Mouse (Mus musculus): ENCODE data around the gene Olfr91.

The Olfr91 gene

DNA sequence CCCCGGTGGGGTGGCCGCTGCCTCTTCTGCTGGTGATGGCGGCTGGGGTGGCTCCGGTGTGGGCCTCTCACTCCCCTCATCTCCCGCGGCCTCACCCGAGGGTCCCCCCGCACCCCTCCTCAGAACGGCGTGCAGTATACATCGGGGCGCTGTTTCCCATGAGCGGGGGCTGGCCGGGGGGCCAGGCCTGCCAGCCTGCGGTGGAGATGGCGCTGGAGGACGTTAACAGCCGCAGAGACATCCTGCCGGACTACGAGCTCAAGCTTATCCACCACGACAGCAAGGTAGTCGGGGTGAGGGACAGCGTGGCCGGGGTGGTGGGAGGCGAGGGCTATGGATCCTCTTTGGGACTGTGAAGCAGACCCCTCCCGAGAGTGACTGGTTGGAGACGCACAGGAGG, 47.2 kb downstream of the Olfr91 start:
- TF ChIP-seq NANOG (IDR thresholded peaks at IDR 0.05; ENCODE audit: borderline replicate concordance, low read length) (no peak), POU5F1 (IDR thresholded peaks at IDR 0.05; ENCODE audit: borderline replicate concordance, low read length) (no peak), CTCF (conservative IDR thresholded peaks at IDR 0.05; ENCODE audit: low read length) (no peak)
- H3K4me1 ChIP-seq (replicated peaks; ENCODE audit: low read depth, low read length) = peaks cover 85% of the 10 kb centered on the region
- H3K4me3 ChIP-seq (replicated peaks; ENCODE audit: low read length) = peak overlapping the region; percentile 80

DNA sequence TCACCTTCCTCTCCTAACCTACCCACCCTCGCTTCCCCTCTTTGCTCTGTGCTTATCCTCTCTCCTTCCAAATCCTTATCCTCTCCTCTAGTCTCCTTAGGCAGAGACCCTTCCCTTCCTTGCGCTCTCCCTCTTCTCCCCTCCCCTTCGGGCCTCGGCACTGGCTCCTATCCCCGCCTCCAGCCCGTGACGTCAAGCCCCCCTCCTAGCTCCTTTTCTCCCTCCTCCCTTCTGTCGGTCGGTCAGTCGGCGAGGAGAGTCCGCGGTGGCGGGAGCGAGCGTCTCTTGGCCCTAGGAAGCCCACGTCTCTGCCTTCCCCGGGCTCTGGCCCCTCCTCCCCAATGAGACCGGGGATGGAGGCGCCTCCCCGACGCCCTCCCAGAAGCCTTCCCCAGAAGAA, 47.7 kb downstream of the Olfr91 start:
- peaks cover 69% of the 10 kb centered on the region for H3K36me3 ChIP-seq (ENCODE audit: insufficient read depth, low read length)
- peaks cover 81% of the 10 kb centered on the region for H3K4me1 ChIP-seq (replicated peaks; ENCODE audit: low read depth, low read length)
- TF ChIP-seq NANOG (IDR thresholded peaks at IDR 0.05; ENCODE audit: borderline replicate concordance, low read length) (no peak), CTCF (conservative IDR thresholded peaks at IDR 0.05; ENCODE audit: low read length) (no peak), POU5F1 (IDR thresholded peaks at IDR 0.05; ENCODE audit: borderline replicate concordance, low read length) (no peak)
- 0 out of 2 replicates have a peak, but pooled peaks cover 2% of the 10 kb centered on the region for H3K27me3 ChIP-seq (ENCODE audit: insufficient read depth, low read length)
- peak overlapping the region; percentile 80 for H3K4me3 ChIP-seq (replicated peaks; ENCODE audit: low read length)
- H3K9me3 ChIP-seq (ENCODE audit: low read length) = no peaks in the 10 kb centered on the region

More for the DNA sequence above, 47.2 kb downstream of the Olfr91 start:
- H3K9me3 ChIP-seq (ENCODE audit: low read length) = no peaks in the 10 kb centered on the region
- peaks cover 74% of the 10 kb centered on the region for H3K36me3 ChIP-seq (ENCODE audit: insufficient read depth, low read length)
- 0 out of 2 replicates have a peak, but pooled peaks cover 2% of the 10 kb centered on the region for H3K27me3 ChIP-seq (ENCODE audit: insufficient read depth, low read length)

DNA sequence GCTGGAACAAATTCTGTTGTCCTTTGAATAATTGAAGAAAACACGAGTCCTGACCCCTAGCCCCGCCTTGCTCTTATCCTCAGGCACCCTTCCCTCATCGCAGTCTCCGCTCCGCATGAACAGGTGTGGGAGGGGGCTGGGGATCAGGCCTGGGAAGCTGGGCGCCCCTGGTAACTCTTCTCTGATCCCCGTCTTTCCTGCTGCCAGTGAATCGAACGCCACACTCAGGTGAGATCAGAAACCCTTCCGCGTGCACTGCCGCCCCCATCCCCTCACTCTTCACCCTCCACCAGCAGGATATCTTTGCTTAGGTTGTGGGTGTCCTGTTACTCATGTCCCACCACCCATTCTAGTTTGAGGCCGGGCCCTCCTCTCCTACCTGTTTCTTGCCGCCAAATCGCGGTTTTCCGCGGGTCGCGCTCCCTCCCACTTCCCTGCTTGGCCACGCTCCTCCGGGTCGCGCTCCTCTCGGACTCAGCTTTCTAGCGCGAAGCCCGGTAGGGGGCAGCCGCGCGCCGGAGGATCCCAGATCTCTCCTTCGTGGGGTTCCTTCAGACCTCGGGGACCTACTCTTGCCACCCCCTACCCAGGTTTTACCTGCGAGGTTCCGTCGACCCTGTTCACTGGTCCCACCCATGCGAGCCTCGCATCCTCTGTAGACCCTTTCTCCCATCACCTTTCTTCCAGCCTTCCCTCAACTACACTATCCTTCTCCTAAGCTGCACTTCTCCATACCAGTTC, 48.3 kb downstream of the Olfr91 start:
- TF ChIP-seq NANOG (IDR thresholded peaks at IDR 0.05; ENCODE audit: borderline replicate concordance, low read length) (no peak), POU5F1 (IDR thresholded peaks at IDR 0.05; ENCODE audit: borderline replicate concordance, low read length) (no peak), CTCF (conservative IDR thresholded peaks at IDR 0.05; ENCODE audit: low read length) (peak; percentile 43)
- H3K4me3 ChIP-seq (replicated peaks; ENCODE audit: low read length) = peak overlapping the region; percentile 80
- H3K4me1 ChIP-seq (replicated peaks; ENCODE audit: low read depth, low read length) = peaks cover 81% of the 10 kb centered on the region
- H3K36me3 ChIP-seq (ENCODE audit: insufficient read depth, low read length) = peaks cover 63% of the 10 kb centered on the region
- no peaks in the 10 kb centered on the region for H3K9me3 ChIP-seq (ENCODE audit: low read length)
- H3K27me3 ChIP-seq (ENCODE audit: insufficient read depth, low read length) = 0 out of 2 replicates have a peak, but pooled peaks cover 2% of the 10 kb centered on the region

DNA sequence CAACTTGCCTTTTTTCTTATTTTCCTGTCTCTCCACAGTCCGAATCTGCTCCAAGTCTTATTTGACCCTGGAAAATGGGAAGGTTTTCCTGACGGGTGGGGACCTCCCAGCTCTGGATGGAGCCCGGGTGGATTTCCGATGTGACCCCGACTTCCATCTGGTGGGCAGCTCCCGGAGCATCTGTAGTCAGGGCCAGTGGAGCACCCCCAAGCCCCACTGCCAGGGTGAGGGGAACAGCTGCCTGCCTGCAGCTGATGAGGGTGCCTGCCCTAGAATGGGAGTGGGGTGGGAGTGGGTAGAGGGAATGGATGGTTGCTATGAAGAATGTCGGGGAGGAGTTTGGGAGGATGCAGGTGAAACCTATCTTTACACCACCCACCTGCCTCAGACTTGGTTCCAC, 49.7 kb downstream of the Olfr91 start:
- TF ChIP-seq NANOG (IDR thresholded peaks at IDR 0.05; ENCODE audit: borderline replicate concordance, low read length) = no peak
- TF ChIP-seq CTCF (conservative IDR thresholded peaks at IDR 0.05; ENCODE audit: low read length) = no peak
- no peak for TF ChIP-seq POU5F1 (IDR thresholded peaks at IDR 0.05; ENCODE audit: borderline replicate concordance, low read length)
- peaks cover 49% of the 10 kb centered on the region for H3K36me3 ChIP-seq (ENCODE audit: insufficient read depth, low read length)
- 0 out of 2 replicates have a peak, but pooled peaks cover 2% of the 10 kb centered on the region for H3K27me3 ChIP-seq (ENCODE audit: insufficient read depth, low read length)
- peak overlapping the region; percentile 95 for H3K4me3 ChIP-seq (replicated peaks; ENCODE audit: low read length)
- H3K4me1 ChIP-seq (replicated peaks; ENCODE audit: low read depth, low read length) = peaks cover 84% of the 10 kb centered on the region
- H3K9me3 ChIP-seq (ENCODE audit: low read length) = no peaks in the 10 kb centered on the region

DNA sequence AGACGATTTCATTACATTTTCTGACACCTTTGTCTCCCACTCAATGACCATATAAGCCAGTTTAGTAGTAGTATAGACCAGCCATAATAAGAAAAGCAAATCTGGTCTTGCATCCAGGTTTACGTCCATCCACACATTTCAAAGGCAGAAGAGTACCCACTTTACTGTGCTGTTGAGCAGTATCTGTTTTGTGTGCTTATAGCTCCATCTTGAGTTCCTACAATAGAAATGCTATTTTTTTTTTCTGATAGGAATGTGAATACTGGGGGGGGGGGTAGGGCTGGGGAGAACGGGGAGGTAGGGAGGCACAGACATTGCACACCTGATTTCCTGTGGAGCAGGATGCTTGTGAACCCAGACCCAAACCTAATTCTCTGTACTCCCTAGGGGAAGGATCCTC, 50.1 kb downstream of the Olfr91 start:
- H3K4me1 ChIP-seq (replicated peaks; ENCODE audit: low read depth, low read length) = peaks cover 81% of the 10 kb centered on the region
- TF ChIP-seq POU5F1 (IDR thresholded peaks at IDR 0.05; ENCODE audit: borderline replicate concordance, low read length) = no peak
- no peak for TF ChIP-seq CTCF (conservative IDR thresholded peaks at IDR 0.05; ENCODE audit: low read length)
- TF ChIP-seq NANOG (IDR thresholded peaks at IDR 0.05; ENCODE audit: borderline replicate concordance, low read length) = no peak
- H3K36me3 ChIP-seq (ENCODE audit: insufficient read depth, low read length) = peaks cover 45% of the 10 kb centered on the region
- H3K9me3 ChIP-seq (ENCODE audit: low read length) = no peaks in the 10 kb centered on the region
- H3K4me3 ChIP-seq (replicated peaks; ENCODE audit: low read length) = peak overlapping the region; percentile 95
- 0 out of 2 replicates have a peak, but pooled peaks cover 2% of the 10 kb centered on the region for H3K27me3 ChIP-seq (ENCODE audit: insufficient read depth, low read length)

DNA sequence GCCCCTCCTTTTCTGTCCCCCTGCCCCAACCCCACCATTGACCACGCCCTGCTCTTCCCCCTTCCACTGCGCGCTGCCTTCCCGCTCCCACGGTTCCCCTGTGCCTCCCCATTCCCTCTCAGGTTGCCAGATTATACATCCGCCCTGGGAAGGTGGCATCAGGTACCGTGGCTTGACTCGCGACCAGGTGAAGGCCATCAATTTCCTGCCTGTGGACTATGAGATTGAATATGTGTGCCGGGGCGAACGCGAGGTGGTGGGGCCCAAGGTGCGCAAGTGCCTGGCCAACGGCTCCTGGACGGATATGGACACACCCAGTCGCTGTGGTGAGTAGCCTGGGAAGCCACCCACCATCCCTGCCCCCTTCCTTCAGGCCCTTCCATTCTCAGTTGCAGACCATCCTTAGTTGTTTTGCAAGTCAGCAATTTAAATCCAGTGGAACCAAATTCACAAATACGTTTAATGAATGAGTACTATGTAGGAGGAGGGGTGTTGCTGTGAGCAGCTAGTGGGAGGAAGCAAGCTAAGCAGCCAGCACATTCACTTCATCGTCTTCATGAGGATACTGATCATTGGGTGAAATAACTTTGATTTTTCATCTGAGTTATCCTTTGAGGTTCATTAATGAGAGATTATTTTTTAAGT, 50.6 kb downstream of the Olfr91 start:
- peaks cover 76% of the 10 kb centered on the region for H3K4me1 ChIP-seq (replicated peaks; ENCODE audit: low read depth, low read length)
- 0 out of 2 replicates have a peak, but pooled peaks cover 2% of the 10 kb centered on the region for H3K27me3 ChIP-seq (ENCODE audit: insufficient read depth, low read length)
- peaks cover 40% of the 10 kb centered on the region for H3K36me3 ChIP-seq (ENCODE audit: insufficient read depth, low read length)
- no peaks in the 10 kb centered on the region for H3K9me3 ChIP-seq (ENCODE audit: low read length)
- TF ChIP-seq POU5F1 (IDR thresholded peaks at IDR 0.05; ENCODE audit: borderline replicate concordance, low read length) (no peak), CTCF (conservative IDR thresholded peaks at IDR 0.05; ENCODE audit: low read length) (no peak), NANOG (IDR thresholded peaks at IDR 0.05; ENCODE audit: borderline replicate concordance, low read length) (no peak)
- H3K4me3 ChIP-seq (replicated peaks; ENCODE audit: low read length) = peak overlapping the region; percentile 95

DNA sequence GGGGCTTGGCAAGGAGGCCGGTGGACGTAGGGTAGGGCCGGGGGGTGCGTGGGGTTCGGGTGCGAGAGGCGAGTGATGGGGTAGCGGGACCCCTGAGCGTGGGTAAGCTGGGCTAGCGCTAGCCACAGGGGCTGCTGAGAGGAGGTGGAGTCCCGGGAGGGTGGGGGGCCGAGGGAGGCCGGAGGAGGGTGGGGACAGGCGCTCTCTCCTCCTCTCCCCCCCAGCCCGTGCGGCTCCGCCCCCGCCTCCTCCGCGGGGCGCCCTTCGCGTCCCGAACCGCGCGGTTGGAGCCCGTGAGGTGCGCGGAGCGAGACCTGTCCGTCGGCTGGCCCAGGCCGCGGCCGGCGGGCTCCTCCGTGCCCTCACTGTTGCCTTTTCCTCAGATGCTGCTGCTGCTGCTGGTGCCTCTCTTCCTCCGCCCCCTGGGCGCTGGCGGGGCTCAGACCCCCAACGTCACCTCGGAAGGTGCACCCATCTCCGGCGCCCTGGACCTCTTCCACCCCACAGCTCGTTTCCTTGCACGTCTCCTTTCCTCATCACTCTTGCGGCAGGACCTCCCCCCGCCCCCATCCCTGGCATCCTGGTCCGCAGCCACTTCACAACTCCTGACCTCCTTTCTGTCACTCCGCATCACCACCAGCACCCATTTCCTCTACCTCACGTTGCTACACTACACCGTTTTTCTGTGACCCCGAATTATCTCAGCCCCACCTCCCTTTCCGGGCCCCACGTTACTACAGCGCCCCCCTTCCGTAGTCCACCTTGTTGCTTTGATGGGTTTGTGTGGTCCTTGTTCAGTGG, 51.6 kb downstream of the Olfr91 start:
- H3K27me3 ChIP-seq (ENCODE audit: insufficient read depth, low read length) = 0 out of 2 replicates have a peak, but pooled peaks cover 2% of the 10 kb centered on the region
- no peaks in the 10 kb centered on the region for H3K9me3 ChIP-seq (ENCODE audit: low read length)
- peak overlapping the region; percentile 95 for H3K4me3 ChIP-seq (replicated peaks; ENCODE audit: low read length)
- no peak for TF ChIP-seq POU5F1 (IDR thresholded peaks at IDR 0.05; ENCODE audit: borderline replicate concordance, low read length)
- TF ChIP-seq NANOG (IDR thresholded peaks at IDR 0.05; ENCODE audit: borderline replicate concordance, low read length) = no peak
- TF ChIP-seq CTCF (conservative IDR thresholded peaks at IDR 0.05; ENCODE audit: low read length) = no peak
- H3K36me3 ChIP-seq (ENCODE audit: insufficient read depth, low read length) = peaks cover 31% of the 10 kb centered on the region
- H3K4me1 ChIP-seq (replicated peaks; ENCODE audit: low read depth, low read length) = peaks cover 67% of the 10 kb centered on the region

All from E14TG2a.4 (cell line).